Mouse (Mus musculus) thymus, postnatal 25 days (tissue): ENCODE data around the gene Pex6.

Experiments used
- DNase-seq: peaks from one replicate; pipeline ENCODE4 v3.0.0; 2022

Gene Pex6

GRCm38 (mm10) chr17:46710959-46711597 is at the start of gene Pex6:
TSS of gene Pex6 (plus strand) at chr17:46711463.
- peak; percentile 91 for DNase-seq

DNA sequence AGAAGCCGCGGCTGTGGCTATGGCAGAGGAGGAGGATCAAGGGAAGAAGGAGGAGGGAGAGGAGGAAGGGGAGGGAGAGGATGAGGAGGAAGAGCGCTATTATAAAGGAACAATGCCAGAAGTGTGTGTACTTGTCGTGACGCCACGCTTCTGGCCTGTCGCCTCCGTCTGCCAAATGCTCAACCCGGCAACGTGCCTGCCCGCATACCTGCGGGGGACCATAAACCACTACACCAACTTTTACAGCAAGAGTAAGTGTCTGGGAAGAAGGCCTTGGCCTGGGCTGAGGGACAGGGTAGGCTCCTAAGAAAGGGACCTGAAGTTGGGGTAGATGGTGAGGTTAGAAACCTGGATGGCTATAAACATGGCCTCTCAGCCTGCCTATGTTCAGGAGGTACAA is 49.3 kb upstream of the Pex6 start:
- DNase-seq = no peak

- no peak for DNase-seq
Measured at GRCm38 (mm10) chr17:46662730-46663129, 48.5 kb upstream of the Pex6 start.

GRCm38 (mm10) chr17:46667712-46668111 is 43.6 kb upstream of the Pex6 start:
- DNase-seq = no peak

DNA sequence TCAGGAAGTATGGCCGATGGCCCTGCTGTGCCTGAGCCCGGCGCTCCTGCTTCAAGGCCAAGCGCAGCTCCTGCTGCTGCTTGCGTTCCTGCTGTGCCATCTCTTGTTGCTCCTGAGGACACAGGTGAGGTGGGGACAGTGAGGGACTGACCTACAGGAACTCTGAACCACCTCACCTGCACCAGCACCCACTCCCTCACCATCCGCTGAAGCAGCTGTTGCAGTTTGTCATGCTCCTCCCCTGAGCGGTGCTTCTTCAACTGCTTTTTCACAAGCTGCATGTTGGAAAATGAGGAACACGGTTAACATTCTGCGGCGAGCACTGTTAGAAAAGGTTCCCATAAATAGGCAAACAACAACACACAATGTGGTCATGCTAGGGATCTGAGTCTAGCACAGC is 41.4 kb upstream of the Pex6 start:
- DNase-seq = no peak

- peak; percentile 86 for DNase-seq
Measured at GRCm38 (mm10) chr17:46673850-46674529, 37.3 kb upstream of the Pex6 start, which contains the start of gene Rrp36. TSS of gene Rrp36 (minus strand) at chr17:46674352.

DNA sequence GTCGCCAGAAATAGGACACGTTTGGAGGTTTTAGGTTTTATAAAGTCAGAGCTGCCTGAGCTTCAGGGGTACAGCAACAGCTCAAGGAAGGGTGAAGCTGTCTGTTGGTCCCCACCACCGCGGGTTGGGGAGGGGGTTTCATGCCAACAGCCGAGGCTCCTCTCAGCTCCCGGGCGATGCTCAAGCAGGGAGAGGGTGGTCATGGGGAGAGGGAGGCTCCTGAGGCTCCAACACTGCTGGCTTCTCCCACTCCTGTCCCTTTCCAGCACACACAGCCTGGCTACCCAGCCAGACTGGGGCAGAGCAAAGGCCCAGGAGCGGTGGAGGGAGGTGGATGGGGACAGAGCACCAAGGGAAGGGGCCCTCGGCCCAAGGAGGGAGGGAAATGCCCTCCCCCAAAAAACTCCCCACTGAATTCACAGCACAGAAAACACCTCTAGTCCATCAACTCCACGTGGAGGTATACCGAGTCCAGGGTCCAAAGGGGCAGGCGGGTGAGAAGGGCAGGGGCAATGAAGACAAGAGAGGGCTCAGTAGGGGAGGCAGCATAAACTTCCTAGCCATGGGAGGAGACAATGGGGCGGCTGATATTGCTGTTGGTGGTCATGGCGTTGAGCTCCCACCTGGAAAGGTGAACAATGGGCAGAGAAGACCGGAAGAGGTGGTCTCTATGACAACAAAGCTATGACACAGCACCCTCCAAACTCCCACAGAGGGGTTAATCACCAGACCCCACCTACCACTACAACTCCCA is 36.6 kb upstream of the Pex6 start:
- no peak for DNase-seq

DNA sequence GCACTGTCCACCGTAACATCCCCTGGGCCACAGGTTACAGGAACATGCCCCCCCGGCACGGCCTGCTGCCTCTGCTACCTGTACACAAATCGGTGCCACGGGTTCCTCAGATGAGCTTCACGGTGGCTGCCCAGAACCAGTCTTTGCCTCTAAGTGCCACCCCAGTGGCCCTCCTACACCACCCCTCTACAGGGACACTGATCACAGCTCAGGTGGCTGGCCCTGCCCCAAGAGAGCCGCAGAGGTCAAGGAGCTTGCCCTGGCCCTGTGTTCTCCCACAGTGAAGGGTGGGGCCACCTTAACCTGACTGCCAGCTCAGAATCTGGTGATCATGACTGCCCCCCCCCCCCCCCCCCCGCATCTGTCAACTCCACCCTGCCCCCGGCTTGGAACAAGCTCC is 32.8 kb upstream of the Pex6 start, which contains the start of gene Mea1:
Gene Mea1 (plus strand): TSS at position 378 of the 400 bp plus-strand sequence.
- DNase-seq = no peak

GRCm38 (mm10) chr17:46678911-46679310 is 32.4 kb upstream of the Pex6 start:
- DNase-seq = no peak

DNA sequence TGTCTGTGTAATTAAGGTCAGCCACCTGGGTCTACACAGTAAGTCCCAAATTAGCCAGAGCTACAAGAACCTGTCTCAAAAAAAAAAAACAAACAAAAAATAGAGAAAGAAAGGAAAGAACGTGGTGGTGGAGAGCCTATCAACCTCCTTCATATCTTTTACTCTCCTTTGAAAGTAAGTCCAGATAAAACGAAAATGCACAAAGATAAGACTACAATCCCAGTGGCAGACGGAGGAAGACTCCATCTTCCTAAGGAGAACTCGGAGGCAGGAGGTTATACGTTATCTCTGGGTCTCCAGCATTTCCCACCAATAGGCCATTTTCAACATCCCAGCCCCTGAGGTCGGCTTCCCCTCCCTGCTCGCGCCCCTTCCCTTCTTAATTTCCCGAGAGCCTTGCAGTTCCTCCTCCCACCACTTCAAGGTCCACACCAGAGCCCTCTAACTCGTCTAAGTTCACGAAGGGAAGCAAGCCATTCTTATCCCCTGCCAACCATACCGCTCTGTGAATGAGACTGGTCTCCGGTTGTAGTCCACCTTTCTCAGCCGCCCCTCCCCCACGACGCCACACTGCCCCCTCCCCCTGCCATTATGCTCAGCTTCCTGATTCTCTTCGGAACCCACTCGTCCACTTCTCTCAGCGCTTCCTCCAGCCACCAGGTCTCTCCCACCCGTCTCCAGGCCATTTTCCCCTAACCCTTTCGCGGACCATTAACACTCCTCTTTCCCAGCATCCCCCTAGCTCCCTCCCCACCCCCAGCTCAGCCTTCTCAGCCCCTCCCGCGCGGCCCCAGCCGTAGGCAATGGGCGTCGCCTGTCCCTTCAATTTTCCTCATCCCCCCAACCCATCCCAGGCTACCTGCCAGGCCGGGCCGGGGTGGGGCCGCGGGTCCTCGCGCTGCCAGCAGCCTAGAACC is 31.2 kb upstream of the Pex6 start:
- DNase-seq = peak; percentile 43

GRCm38 (mm10) chr17:46680760-46681373 is 30.4 kb upstream of the Pex6 start, which contains the start of gene Klhdc3:
TSS of gene Klhdc3 (minus strand) at chr17:46680914.
- DNase-seq = peak; percentile 96

- no peak for DNase-seq
Measured at GRCm38 (mm10) chr17:46681466-46682118, 29.7 kb upstream of the Pex6 start.

DNA sequence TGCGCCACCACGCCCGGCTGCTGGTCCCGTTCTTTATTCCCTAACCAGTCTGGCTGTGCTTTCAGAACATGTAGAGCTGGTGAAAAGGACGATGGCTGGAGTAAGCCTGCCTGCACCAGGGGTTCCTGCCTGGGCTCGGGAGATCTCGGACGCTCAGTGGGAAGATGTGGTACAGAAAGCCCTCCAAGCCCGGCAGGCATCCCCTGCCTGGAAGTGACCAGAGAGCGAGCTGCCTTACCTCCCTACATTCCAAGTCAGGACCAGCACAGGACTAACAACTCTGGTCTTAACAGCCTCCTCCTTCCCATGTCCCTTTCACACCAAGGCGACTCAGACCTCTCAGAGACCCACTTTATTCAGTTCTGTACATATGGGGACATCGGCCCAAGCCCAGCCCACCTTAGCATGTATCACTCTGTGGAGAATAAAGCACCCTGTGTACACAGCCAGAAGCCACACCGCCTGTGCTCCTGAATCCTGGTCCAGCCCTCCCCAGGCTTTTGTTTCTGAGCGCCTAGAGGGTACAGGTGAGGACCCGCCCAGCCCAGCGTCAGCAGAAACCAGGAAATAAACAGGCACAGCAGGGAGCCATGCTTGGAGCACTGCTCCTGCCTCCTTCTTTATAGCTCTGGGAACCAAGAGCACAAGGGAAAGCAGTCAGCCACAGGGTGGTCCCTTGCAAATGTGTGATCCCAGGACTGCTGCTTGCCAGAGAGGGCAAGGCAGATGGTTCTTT is 28.4 kb upstream of the Pex6 start:
- DNase-seq = no peak

DNA sequence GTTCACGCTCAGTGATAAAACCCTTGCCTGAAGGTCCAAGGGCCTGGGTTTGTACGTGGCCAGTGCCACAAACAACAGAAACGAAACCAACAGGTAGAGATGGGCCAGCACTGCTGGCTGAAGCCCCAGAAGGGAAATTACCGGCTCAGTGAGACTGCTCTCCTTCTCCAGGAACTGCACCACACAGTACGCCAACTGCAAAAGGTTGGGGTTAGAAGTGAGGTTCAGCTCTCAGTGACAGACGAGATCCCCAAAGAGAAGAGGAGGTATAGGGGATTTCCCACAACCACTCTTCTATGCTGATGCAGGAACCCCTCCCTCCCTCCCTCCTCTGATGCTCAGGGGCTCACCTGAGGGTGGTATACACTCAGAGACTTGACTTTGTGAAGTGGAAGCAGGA is 25.4 kb upstream of the Pex6 start:
- no peak for DNase-seq

DNA sequence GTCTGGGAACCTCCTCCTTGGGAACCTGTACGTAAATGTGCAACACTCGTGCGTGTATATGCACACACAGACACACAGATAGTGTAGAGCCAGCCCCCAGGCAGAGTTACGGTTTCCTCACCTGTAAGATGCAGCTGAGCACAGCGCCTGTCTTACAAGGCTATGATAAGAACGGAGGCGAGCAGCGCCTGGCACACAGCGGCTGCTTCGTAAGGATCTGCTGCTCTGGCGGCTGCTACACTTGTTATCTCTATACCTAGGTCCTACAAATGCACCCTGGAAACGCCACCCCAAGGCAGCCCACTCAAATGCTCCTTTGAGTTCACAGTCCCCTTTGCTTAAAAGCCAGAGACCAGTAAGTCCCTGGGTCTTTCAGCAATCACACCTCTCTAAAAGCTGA is 20.6 kb upstream of the Pex6 start:
- no peak for DNase-seq

DNA sequence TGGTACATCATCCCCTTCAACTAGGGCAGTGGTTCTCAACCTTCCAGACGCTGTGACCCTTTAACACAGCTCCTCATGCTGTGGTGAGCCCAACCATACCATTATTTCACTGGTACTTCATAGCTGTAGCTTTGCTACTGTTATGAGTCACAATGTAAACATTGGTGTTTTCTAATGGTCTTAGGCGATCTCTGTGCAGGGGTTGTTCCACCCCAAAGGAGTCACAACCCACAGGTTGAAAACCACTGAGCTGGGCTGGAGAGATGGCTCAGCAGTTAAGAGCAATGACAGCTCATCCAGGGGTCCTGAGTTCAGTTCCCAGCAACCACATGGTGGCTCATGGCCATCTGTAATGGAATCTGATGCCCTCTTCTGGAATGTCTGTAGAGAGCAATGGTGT is 19.9 kb upstream of the Pex6 start:
- DNase-seq = no peak

DNA sequence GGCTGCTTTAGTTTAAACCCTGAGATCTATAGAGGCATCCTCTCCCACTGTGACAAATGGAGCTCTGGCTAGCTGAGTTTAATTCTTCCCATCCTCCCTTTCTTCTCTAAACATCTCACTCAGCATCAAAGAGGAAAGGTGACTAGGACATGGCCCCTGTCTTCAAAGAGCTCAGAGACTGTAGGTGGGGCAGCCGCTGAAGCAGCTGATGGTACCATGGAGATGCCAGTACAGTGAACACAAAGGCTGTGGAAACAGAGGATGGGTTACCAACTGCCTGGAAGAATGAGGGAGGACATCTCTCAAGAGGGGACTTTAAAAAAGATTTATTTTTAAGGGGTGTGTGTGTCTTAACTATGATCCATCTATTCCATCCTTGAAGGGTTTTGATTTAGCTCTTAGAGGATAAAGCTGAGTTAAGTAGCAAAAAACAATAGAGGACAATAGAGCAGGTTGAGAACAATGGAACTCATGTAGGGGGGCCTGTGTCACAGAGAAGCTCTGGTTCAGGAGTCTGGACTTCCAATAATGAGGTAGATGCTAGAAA is 16.7 kb upstream of the Pex6 start:
- DNase-seq = no peak

GRCm38 (mm10) chr17:46698515-46698914 is 12.7 kb upstream of the Pex6 start:
- no peak for DNase-seq

DNA sequence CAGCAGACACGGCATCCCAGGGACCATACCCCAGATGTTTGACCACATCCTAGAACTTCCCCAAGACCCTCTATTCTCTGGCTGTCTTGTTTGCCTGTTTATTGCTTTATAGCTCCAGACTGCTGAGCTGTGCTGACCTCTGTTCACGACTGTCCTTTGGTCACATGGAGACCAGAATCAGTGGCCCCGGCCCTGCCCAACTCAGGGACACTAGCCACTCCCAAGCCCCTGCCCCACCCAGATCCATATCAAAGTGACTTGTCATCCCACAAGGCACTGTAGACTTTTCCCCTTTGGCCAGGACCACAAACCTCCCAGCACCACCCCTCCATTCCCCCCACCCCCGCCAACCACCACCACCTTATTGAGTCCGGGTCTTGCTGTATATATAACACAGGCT is 12.0 kb upstream of the Pex6 start:
- DNase-seq = no peak

DNA sequence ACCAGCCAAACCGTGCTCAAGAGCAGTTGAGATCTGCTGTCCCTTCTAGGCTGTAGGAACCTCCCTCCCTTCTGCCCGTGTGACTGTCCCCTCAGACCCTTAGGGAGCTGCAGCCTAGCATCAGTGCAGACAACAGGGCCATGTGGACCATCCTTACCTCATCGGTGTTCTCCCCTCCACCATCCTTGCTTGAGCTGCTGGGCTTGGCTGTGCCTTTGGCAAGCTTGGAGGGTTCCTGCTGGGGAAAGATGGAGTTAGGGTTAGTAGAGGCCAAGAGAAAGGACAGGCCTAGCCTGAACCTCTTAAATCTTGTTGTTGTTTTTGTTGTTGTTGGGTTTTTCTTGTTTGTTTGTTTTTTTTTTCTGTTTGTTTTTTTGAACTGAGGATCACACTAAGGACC is 11.4 kb upstream of the Pex6 start:
- no peak for DNase-seq

DNA sequence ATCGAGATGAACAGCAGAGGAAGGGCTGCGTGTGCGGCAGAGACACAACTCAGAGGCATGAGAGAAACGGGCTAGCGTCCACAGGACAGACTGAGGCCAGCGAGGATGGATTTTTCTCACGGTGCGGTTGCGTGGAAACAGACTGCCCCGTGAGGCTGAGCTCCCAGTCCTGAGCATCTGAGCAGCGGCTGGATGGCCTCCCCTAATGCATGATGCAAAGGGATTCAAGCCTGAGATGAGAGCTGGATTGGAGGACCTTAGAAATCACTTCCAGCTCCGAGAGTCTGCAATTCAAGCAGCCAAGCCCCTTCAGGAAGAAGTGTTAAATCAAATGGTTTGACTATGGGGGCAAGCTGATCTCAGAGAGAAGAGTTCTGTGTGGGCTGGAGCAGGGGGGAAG is 9.8 kb upstream of the Pex6 start:
- DNase-seq = no peak
